Mouse (Mus musculus) limb, embryonic 13.5 days (tissue): ENCODE results near the gene Fads3. TPM values are rescaled to one million over a fixed set of nuclear protein-coding genes. Genes with fewer than 3 reads are reported as not detected.

Source experiments
- ATAC-seq: fragments of 200-750 bp; cut with Nextera tagmentation; 2 replicates; pipeline ENCODE4 v1.8.0; 2017; ENCODE audit warnings: low read depth, moderate number of reproducible peaks, moderate TSS enrichment; ENCODE audit not compliant: low FRiP score
- H3K27ac ChIP-seq: fragments of 300-500 bp; sonication (generic); 2 replicates; pipeline ENCODE4 v1.5.1; 2015; ENCODE audit warnings: inconsistent platforms, mild to moderate bottlenecking, moderate library complexity
- H3K27me3 ChIP-seq: fragments of 300-500 bp; sonication (generic); 2 replicates; pipeline ENCODE4 v1.6.1; 2015; ENCODE audit warnings: mild to moderate bottlenecking, inconsistent platforms
- H3K36me3 ChIP-seq: fragments of 300-500 bp; sonication (generic); 2 replicates; pipeline ENCODE4 v1.6.1; 2015; ENCODE audit warnings: inconsistent platforms, mild to moderate bottlenecking, moderate library complexity
- H3K4me1 ChIP-seq: fragments of 300-500 bp; sonication (generic); 2 replicates; pipeline ENCODE4 v1.6.1; 2015; ENCODE audit warnings: inconsistent platforms
- H3K4me2 ChIP-seq: fragments of 300-500 bp; sonication (generic); replicated peaks from 2 replicates; pipeline ENCODE4 v1.6.1; 2015; ENCODE audit warnings: inconsistent platforms, mild to moderate bottlenecking, moderate library complexity
- H3K4me3 ChIP-seq: fragments of 300-500 bp; sonication (generic); 2 replicates; pipeline ENCODE4 v1.5.1; 2015; ENCODE audit warnings: moderate library complexity, mild to moderate bottlenecking, inconsistent platforms
- H3K9ac ChIP-seq: fragments of 300-500 bp; sonication (generic); 2 replicates; pipeline ENCODE4 v1.6.1; 2015; ENCODE audit warnings: mild to moderate bottlenecking, inconsistent platforms
- H3K9me3 ChIP-seq: fragments of 300-500 bp; sonication (generic); 2 replicates; pipeline ENCODE4 v1.6.1; 2016; ENCODE audit warnings: inconsistent platforms
- WGBS: fragments of 180-500 bp; shearing (Covaris S2); methylation state at CpG from one replicate; pipeline ENCODE4 v1.1.7; 2015; 5-methylcytosine and 5-hydroxymethylcytosine counted together
- polyA plus RNA-seq: library from polyadenylated mRNA; unstranded; fragments of >200 nt; fragmentation: Nextera tagmentation; extraction: Ambion mirVana; gene quantifications from 2 replicates; pipeline ENCODE4 v1.2.1, GENCODE M21; 2015

Fads3 gene
- polyA plus RNA-seq, 1 experiment from 2014 or later: 10.0 TPM

- Histone ChIP-seq H3K9ac (no peak overlapping the region), H3K36me3 (no peaks in the 10 kb centered on the region), H3K4me3 (no peak overlapping the region), H3K9me3 (no peaks in the 10 kb centered on the region), H3K4me1 (peaks cover 7% of the 10 kb centered on the region), H3K27me3 (no peaks in the 10 kb centered on the region), H3K27ac (no peak overlapping the region), H3K4me2 (no peak overlapping the region)
- WGBS: 84% methylated on average over 5 of the region's 5 CpGs
- ATAC-seq: no peak
Observed at GRCm38 (mm10) chr19:10107051-10107611, 65.8 kb downstream of the Fads3 start.

- WGBS: 91% methylated on average over 1 of the region's 1 CpGs
- Histone ChIP-seq H3K36me3 (no peaks in the 10 kb centered on the region), H3K4me2 (no peak overlapping the region), H3K27ac (no peak overlapping the region), H3K27me3 (no peaks in the 10 kb centered on the region), H3K9me3 (no peaks in the 10 kb centered on the region), H3K9ac (no peak overlapping the region), H3K4me3 (no peak overlapping the region), H3K4me1 (no peaks in the 10 kb centered on the region)
- ATAC-seq: no peak
Observed at GRCm38 (mm10) chr19:10108129-10108528, 66.8 kb downstream of the Fads3 start.

- H3K9me3 ChIP-seq: no peaks in the 10 kb centered on the region
- no peaks in the 10 kb centered on the region for H3K36me3 ChIP-seq
- no peak overlapping the region for H3K4me3 ChIP-seq
- H3K27me3 ChIP-seq: no peaks in the 10 kb centered on the region
- no peaks in the 10 kb centered on the region for H3K4me1 ChIP-seq
- H3K27ac ChIP-seq: no peak overlapping the region
- WGBS: 84% methylated on average over 2 of the region's 2 CpGs
- ATAC-seq: no peak
- no peak overlapping the region for H3K4me2 ChIP-seq
- no peak overlapping the region for H3K9ac ChIP-seq
Observed at GRCm38 (mm10) chr19:10108666-10109065, 67.3 kb downstream of the Fads3 start.

Other genes with a start within 250 kb of the Fads3 start
- not detected in 2 replicates for gene Scgb2a2, start 194.0 kb upstream of the Fads3 start, polyA plus RNA-seq
- 102 and 108 TPM in 2 replicates for gene Incenp, start 142.0 kb upstream of the Fads3 start, polyA plus RNA-seq
- 1,470 and 1,484 TPM in 2 replicates for gene Fth1, start 61.0 kb upstream of the Fads3 start, polyA plus RNA-seq
- 2.0 and 2.1 TPM in 2 replicates for gene Best1, start 39.9 kb upstream of the Fads3 start, polyA plus RNA-seq
- gene Rab3il1, start 39.9 kb upstream of the Fads3 start, polyA plus RNA-seq: 40.6 and 45.2 TPM in 2 replicates
- 92.0 and 93.2 TPM in 2 replicates for gene Fads2, start 60.2 kb downstream of the Fads3 start, polyA plus RNA-seq
- gene Fads1, start 141.3 kb downstream of the Fads3 start, polyA plus RNA-seq: 115 and 119 TPM in 2 replicates
- 475 and 492 TPM in 2 replicates for gene Tmem258, start 162.4 kb downstream of the Fads3 start, polyA plus RNA-seq
- 78.4 and 82.0 TPM in 2 replicates for gene Fen1, start 162.6 kb downstream of the Fads3 start, polyA plus RNA-seq
- gene Myrf, start 199.2 kb downstream of the Fads3 start, polyA plus RNA-seq: 1.3 and 1.9 TPM in 2 replicates